Mouse (Mus musculus): ENCODE data around the gene Slc51b. TPM values are rescaled to one million over a fixed set of nuclear protein-coding genes. Genes with fewer than 3 reads are reported as not detected.

The Slc51b gene
- polyA plus RNA-seq, 2 experiments = not detected

DNA sequence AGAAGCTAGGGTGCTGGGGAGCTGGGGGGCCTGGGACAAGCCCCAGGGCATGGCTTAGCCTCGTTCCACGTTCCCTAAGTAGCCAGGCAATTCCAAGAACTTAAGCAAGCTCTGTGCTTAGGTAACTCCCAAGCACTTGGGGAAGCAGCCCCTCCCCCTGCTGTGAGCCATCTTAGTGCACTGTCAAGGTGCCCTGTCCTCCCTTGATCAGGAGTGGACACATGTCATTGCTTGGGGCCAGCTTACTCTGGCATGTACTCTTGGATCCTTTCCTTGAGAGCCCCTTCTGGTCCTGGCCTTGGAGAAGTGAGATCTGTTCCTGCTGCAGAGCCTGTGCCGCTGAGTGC, 40.0 kb downstream of the Slc51b start:
- Histone ChIP-seq H3K36me3 (ENCODE audit: control insufficient read depth, insufficient read depth, low read length) (no peaks in the 10 kb centered on the region), H3K9ac (ENCODE audit: low read depth, low read length, severe bottlenecking) (no peak overlapping the region), H3K9me3 (ENCODE audit: control insufficient read depth, low read length) (no peaks in the 10 kb centered on the region), H3K4me1 (ENCODE audit: control insufficient read depth, insufficient read depth, low read length) (no peaks in the 10 kb centered on the region), H3K4me2 (replicated peaks; ENCODE audit: low read depth, low read length, severe bottlenecking) (no peak overlapping the region), H3K27ac (replicated peaks; ENCODE audit: low read depth, low read length) (no peak overlapping the region), H3K27me3 (ENCODE audit: control insufficient read depth, insufficient read depth, low read length) (no peaks in the 10 kb centered on the region), H3K4me3 (replicated peaks; ENCODE audit: low read length) (no peak overlapping the region)
- no peak for DNase-seq (ENCODE audit: low spot score)
- ATAC-seq (ENCODE audit: low FRiP score, low read depth) = no peak
- TF ChIP-seq POLR2A (IDR thresholded peaks at IDR 0.05; ENCODE audit: borderline replicate concordance, extremely low read depth, insufficient read depth, insufficient read length) = no peak
- WGBS = 40% methylated on average over 3 of the region's 3 CpGs

DNA sequence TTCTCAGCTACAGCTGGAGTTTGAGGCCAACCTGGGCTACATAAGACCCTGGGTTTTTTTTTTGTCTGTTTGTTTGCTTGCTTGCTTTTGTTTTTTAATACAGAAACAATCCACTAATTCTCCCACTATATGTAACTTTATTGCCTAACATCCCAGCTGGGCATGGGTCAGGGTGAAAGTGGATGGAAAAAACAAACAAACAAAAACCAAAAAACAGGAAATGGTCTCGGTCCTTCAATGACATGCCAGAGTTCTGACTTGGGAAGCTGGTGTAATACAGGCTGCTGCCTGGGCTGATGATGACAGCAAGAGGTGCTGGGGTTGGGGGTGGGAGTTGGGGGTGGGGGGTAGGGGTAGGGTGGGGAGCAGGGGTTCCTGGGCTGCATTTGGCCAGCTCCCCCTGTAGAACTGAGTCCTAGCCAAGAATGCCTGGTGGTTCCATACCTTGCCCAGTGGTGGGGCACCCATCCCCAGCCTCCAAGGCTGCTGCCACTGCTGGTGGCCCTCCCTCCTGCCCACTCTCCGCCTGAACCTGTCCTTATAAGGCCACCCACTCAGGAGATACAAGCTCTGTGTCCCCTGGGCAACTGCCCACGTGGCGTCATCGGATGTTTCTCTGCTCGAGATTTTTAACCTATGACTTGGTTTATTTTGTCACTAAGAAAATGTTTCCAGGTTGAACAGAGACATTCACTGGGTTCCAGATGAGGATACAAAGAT, 40.6 kb downstream of the Slc51b start:
- Histone ChIP-seq H3K27me3 (ENCODE audit: control insufficient read depth, insufficient read depth, low read length) (no peaks in the 10 kb centered on the region), H3K4me2 (replicated peaks; ENCODE audit: low read depth, low read length, severe bottlenecking) (no peak overlapping the region), H3K36me3 (ENCODE audit: control insufficient read depth, insufficient read depth, low read length) (no peaks in the 10 kb centered on the region), H3K9ac (ENCODE audit: low read depth, low read length, severe bottlenecking) (no peak overlapping the region), H3K4me3 (replicated peaks; ENCODE audit: low read length) (no peak overlapping the region), H3K4me1 (ENCODE audit: control insufficient read depth, insufficient read depth, low read length) (no peaks in the 10 kb centered on the region), H3K27ac (replicated peaks; ENCODE audit: low read depth, low read length) (no peak overlapping the region), H3K9me3 (ENCODE audit: control insufficient read depth, low read length) (no peaks in the 10 kb centered on the region)
- WGBS = 67% methylated on average over 6 of the region's 6 CpGs
- no peak for TF ChIP-seq POLR2A (IDR thresholded peaks at IDR 0.05; ENCODE audit: borderline replicate concordance, extremely low read depth, insufficient read depth, insufficient read length)
- DNase-seq (ENCODE audit: low spot score) = no peak
- ATAC-seq (ENCODE audit: low FRiP score, low read depth) = no peak

DNA sequence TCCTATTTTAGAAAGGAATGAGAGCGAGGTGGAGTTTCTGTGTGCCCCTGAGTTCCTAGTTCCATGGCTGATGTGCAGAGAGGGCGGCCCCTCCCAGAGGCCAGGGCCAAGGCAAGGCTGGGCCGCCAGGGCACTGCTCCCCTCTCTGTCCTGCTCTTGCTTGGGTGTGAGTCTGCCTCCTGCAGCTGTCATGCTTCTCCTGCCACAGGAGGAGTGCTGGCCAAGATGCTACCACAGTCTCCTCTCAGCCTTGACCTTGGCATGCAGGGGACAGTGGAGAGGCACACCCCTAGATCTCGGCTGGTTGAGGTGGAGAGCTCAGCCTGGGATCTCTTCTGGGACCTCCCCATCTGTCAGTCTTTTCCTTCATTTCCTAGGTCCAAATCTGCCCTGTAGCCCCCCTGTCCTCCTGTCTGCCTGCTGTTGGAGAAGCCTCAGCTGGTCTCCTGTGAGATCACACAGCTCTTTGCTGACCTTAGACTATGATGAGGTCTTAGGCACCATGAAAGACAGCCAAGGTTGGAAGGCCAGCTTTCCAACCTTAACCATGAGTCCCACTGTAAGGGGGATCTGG, 41.7 kb downstream of the Slc51b start:
- DNase-seq (ENCODE audit: low spot score) (no peak), ATAC-seq (ENCODE audit: low FRiP score, low read depth) (no peak)
- H3K9ac ChIP-seq (ENCODE audit: low read depth, low read length, severe bottlenecking) = no peak overlapping the region
- no peaks in the 10 kb centered on the region for H3K36me3 ChIP-seq (ENCODE audit: control insufficient read depth, insufficient read depth, low read length)
- no peak overlapping the region for H3K27ac ChIP-seq (replicated peaks; ENCODE audit: low read depth, low read length)
- H3K4me1 ChIP-seq (ENCODE audit: control insufficient read depth, insufficient read depth, low read length) = no peaks in the 10 kb centered on the region
- H3K27me3 ChIP-seq (ENCODE audit: control insufficient read depth, insufficient read depth, low read length) = no peaks in the 10 kb centered on the region
- 73% methylated on average over 4 of the region's 4 CpGs for WGBS
- no peak overlapping the region for H3K4me3 ChIP-seq (replicated peaks; ENCODE audit: low read length)
- H3K4me2 ChIP-seq (replicated peaks; ENCODE audit: low read depth, low read length, severe bottlenecking) = no peak overlapping the region
- TF ChIP-seq POLR2A (IDR thresholded peaks at IDR 0.05; ENCODE audit: borderline replicate concordance, extremely low read depth, insufficient read depth, insufficient read length) = no peak
- no peaks in the 10 kb centered on the region for H3K9me3 ChIP-seq (ENCODE audit: control insufficient read depth, low read length)

DNA sequence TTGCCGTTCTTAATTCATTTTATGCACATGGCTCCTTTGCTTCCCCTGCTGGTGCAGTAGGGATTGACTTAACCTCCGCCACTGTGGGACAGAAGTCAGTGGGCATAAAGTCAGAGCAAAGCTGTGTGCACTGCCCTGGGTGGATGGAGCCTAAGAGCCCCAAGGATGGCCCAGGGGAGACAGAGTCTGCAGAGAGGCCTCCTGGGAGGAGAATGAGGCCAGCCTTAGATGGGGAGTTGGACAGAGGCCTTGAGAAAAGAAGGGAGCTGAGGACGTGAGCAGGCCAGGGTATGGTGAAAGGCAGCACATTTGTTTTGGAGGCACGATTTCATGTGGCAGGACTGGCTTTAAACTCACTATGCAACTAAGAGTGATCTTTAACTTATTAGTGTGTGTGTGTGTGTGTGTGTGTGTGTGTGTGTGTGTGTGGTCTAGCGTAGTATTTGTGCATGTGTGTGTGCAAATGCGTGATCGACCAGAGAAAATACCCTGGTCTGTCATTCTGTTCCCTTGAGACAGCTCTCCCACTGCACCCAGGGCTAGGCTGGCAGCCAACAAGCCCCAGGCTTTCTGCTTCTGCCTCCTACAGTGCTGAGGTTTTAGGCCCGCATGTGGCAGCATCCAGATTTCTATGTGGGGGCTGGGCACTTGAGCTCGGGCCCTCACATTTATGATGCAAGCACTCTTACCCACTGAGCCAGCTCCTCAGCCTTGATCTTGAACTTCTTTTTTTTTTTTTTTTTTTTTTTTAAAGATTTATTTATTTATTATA, 47.4 kb downstream of the Slc51b start:
- Histone ChIP-seq H3K27ac (replicated peaks; ENCODE audit: low read depth, low read length) (no peak overlapping the region), H3K27me3 (ENCODE audit: control insufficient read depth, insufficient read depth, low read length) (no peaks in the 10 kb centered on the region), H3K4me2 (replicated peaks; ENCODE audit: low read depth, low read length, severe bottlenecking) (no peak overlapping the region), H3K4me3 (replicated peaks; ENCODE audit: low read length) (no peak overlapping the region), H3K36me3 (ENCODE audit: control insufficient read depth, insufficient read depth, low read length) (no peaks in the 10 kb centered on the region; the same call in 1 of the 2 replicates), H3K4me1 (ENCODE audit: control insufficient read depth, insufficient read depth, low read length) (no peaks in the 10 kb centered on the region), H3K9me3 (ENCODE audit: control insufficient read depth, low read length) (no peaks in the 10 kb centered on the region), H3K9ac (ENCODE audit: low read depth, low read length, severe bottlenecking) (no peak overlapping the region)
- DNase-seq (ENCODE audit: low spot score) = no peak
- TF ChIP-seq POLR2A (IDR thresholded peaks at IDR 0.05; ENCODE audit: borderline replicate concordance, extremely low read depth, insufficient read depth, insufficient read length) = no peak
- ATAC-seq (ENCODE audit: low FRiP score, low read depth) = no peak
- WGBS = 70% methylated on average over 9 of the region's 9 CpGs

DNA sequence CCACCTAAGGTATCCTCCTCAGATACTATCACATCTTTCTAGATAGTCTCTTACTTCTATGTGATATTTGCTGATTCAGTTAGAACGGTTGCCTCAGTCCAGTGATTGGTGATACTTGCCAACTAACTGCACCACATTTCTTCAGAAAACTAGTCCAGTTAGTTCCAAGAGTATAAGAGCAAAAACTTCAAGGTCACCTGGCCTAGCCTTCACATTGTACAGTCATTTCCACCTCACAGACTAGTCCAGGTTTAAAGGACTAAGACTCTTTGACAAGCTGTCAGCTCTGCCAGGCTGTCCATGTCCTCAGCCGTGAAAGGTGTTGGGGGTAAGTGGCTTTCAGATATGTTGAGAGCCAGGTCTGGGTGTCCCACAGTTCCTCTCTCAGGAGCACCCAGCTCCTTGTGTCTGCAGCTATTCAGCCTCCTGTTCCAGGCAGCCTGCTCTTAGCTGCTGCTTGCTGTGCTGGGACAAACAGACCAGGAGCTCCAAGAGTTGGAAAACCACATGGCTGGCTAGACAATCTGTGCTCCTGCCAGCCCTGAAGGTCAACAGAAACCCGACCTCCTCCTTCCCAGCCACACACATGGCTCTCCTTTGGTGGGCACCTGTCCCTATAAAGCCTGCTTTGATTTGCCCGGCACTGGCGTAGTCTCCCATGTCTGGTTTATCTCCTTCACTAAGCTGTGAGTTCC, 48.1 kb downstream of the Slc51b start:
- TF ChIP-seq POLR2A (IDR thresholded peaks at IDR 0.05; ENCODE audit: borderline replicate concordance, extremely low read depth, insufficient read depth, insufficient read length) = no peak
- ATAC-seq (ENCODE audit: low FRiP score, low read depth) = no peak
- no peaks in the 10 kb centered on the region; the same call in 1 of the 2 replicates for H3K36me3 ChIP-seq (ENCODE audit: control insufficient read depth, insufficient read depth, low read length)
- H3K27ac ChIP-seq (replicated peaks; ENCODE audit: low read depth, low read length) = no peak overlapping the region
- WGBS = 50% methylated on average over 5 of the region's 5 CpGs
- no peak overlapping the region for H3K9ac ChIP-seq (ENCODE audit: low read depth, low read length, severe bottlenecking)
- H3K27me3 ChIP-seq (ENCODE audit: control insufficient read depth, insufficient read depth, low read length) = no peaks in the 10 kb centered on the region
- no peak for DNase-seq (ENCODE audit: low spot score)
- no peaks in the 10 kb centered on the region for H3K9me3 ChIP-seq (ENCODE audit: control insufficient read depth, low read length)
- H3K4me2 ChIP-seq (replicated peaks; ENCODE audit: low read depth, low read length, severe bottlenecking) = no peak overlapping the region
- no peaks in the 10 kb centered on the region for H3K4me1 ChIP-seq (ENCODE audit: control insufficient read depth, insufficient read depth, low read length)
- no peak overlapping the region for H3K4me3 ChIP-seq (replicated peaks; ENCODE audit: low read length)

Data from limb, embryonic 14.5 days (tissue).